Comparison of ENCODE assay signal across 22 mouse cellular contexts in genomic region chr15:3260309-3260708, GRCm38 (mm10). TPM values are rescaled to one million over a fixed set of nuclear protein-coding genes. Genes with fewer than 3 reads are reported as not detected.
"Had no signal": no experiment of that assay in that cellular context is flagged by ENCODE, and none has a peak within 500 bp of the region (broad histone marks: within the 10 kb centered on the region; RNA-seq: fewer than 3 reads in every experiment).

No protein-coding gene starts in this region.

- H3K9me3 ChIP-seq: liver, embryonic 13.5 days had no signal

- H3K36me3 ChIP-seq: liver, embryonic 13.5 days had no signal

- H3K4me2 ChIP-seq: liver, embryonic 13.5 days; lung, embryonic 14.5 days; midbrain, embryonic 11.5 days had no signal

- H3K4me1 ChIP-seq: liver, embryonic 13.5 days had no signal

- H3K9ac ChIP-seq: liver, embryonic 13.5 days; lung, embryonic 14.5 days had no signal

- H3K27ac ChIP-seq: left cerebral cortex, adult 2 months; liver, embryonic 13.5 days; stomach, postnatal 0 days had no signal

- H3K4me3 ChIP-seq: left cerebral cortex, adult 2 months; liver, embryonic 13.5 days had no signal

- DNase-seq: kidney, adult 11 months; kidney, postnatal 14 days; kidney, postnatal 4 days; layer of hippocampus, postnatal 36 days; liver, embryonic 13.5 days; lung, embryonic 14.5 days; lung, postnatal 14 days; midbrain, embryonic 14.5 days; thymus, adult 2 months; thymus, postnatal 14 days; thymus, postnatal 4 days had no signal

- H3K27me3 ChIP-seq: liver, embryonic 13.5 days had no signal

RNA-seq across cellular contexts. Expression of gene Ccdc152, which starts 43.0 kb away (rescaled TPM):
- total RNA-seq: layer of hippocampus, adult 18-20 months; layer of hippocampus, postnatal 36 days; left cerebral cortex, adult 2 months; left cerebral cortex, postnatal 10 days; left cerebral cortex, postnatal 36 days; megakaryocyte progenitor cell, adult 5-6 weeks; megakaryocyte-erythroid progenitor cell, adult 5-6 weeks; midbrain, postnatal 0 days had no signal
- polyA plus RNA-seq: neural tube, embryonic 11.5 days; neural tube, embryonic 14.5 days had no signal
